Mouse (Mus musculus) ES-E14 (cell line): Measurements from ENCODE around the gene Hdac8. TPM values are rescaled to one million over a fixed set of nuclear protein-coding genes. Genes with fewer than 3 reads are reported as not detected.

Source experiments
- DNase-seq: peaks from one replicate; pipeline ENCODE4 v3.0.0-alpha.2; 2013; ENCODE audit warnings: low read depth, low spot score
- H3K27ac ChIP-seq: 2 replicates; pipeline ENCODE4 v1.5.1; 2012; ENCODE audit warnings: low read depth, mild to moderate bottlenecking, low read length, moderate library complexity, mixed read lengths; ENCODE audit not compliant: poor library complexity, insufficient read depth, severe bottlenecking
- H3K36me3 ChIP-seq: 2 replicates; pipeline ENCODE4 v1.6.1; 2012; ENCODE audit warnings: mild to moderate bottlenecking, low read length, moderate library complexity, mixed read lengths; ENCODE audit not compliant: control insufficient read depth, poor library complexity, insufficient read depth, severe bottlenecking
- H3K4me1 ChIP-seq, 2 experiments: fragments of 150-350 bp in 1 of 2; sonication (generic) in 1 of 2; 2 replicates each; pipeline ENCODE4 v1.6.1; 2012; ENCODE audit warnings: low read length in 2 of 2, mild to moderate bottlenecking in 1 of 2, mixed read lengths in 1 of 2; ENCODE audit not compliant: control insufficient read depth in 2 of 2, insufficient read depth in 2 of 2, poor library complexity in 1 of 2
- H3K4me3 ChIP-seq, 2 experiments: fragments of 150-350 bp in 1 of 2; sonication (generic) in 1 of 2; 2 replicates each; pipeline ENCODE4 v1.5.1; 2012; ENCODE audit warnings: low read length in 2 of 2, low read depth in 1 of 2, mild to moderate bottlenecking in 1 of 2, mixed read lengths in 1 of 2; ENCODE audit not compliant: insufficient read depth in 1 of 2, poor library complexity in 1 of 2, severe bottlenecking in 1 of 2
- H3K9ac ChIP-seq: 2 replicates; pipeline ENCODE4 v1.6.1; 2012; ENCODE audit warnings: low read depth, mild to moderate bottlenecking, low read length, mixed read lengths; ENCODE audit not compliant: poor library complexity, insufficient read depth, severe bottlenecking
- H3K9me3 ChIP-seq: fragments of 150-350 bp; sonication (generic); 2 replicates; pipeline ENCODE4 v1.6.1; 2012; ENCODE audit warnings: low read depth, mild to moderate bottlenecking, low read length; ENCODE audit not compliant: control insufficient read depth, insufficient read depth
- CHD2 ChIP-seq: IDR thresholded peaks from 2 replicates; pipeline ENCODE4 v1.6.1; 2014; ENCODE audit warnings: mild to moderate bottlenecking, low read depth, low read length, inconsistent platforms
- HCFC1 ChIP-seq: IDR thresholded peaks from 2 replicates; pipeline ENCODE4 v1.6.1; 2012; ENCODE audit warnings: low read length, inconsistent platforms, borderline replicate concordance; ENCODE audit not compliant: insufficient read depth
- MAFK ChIP-seq: IDR thresholded peaks from 2 replicates; pipeline ENCODE4 v1.6.1; 2014; ENCODE audit warnings: mild to moderate bottlenecking, low read depth, low read length, inconsistent platforms; ENCODE audit not compliant: insufficient read depth
- ZC3H11A ChIP-seq: IDR thresholded peaks from 2 replicates; pipeline ENCODE4 v1.6.1; 2012; ENCODE audit warnings: low read depth, mild to moderate bottlenecking, inconsistent platforms, low read length, borderline replicate concordance
- ZNF384 ChIP-seq: IDR thresholded peaks from 2 replicates; pipeline ENCODE4 v1.6.1; 2012; ENCODE audit warnings: low read depth, low read length, inconsistent platforms
- in situ Hi-C, 2 experiments: fragments of 600-800 bp; cut with MboI; formaldehyde crosslinking; loops; one replicate each; pipeline ENCODE4 v1.15.1; 2025; ENCODE audit warnings: low sequenced_read_pairs in 2 of 2, inconsistent platforms in 1 of 2; ENCODE audit not compliant: unreplicated experiment in 2 of 2
- total RNA-seq: library from RNA; depleted of rRNA; stranded (reverse); fragments of 300-350 nt; gene quantifications from 2 replicates; pipeline ENCODE4 v1.2.3, GENCODE M21; 2012; rRNA removed

The Hdac8 gene
- 4.0 and 4.4 TPM in 2 replicates for total RNA-seq

- Histone ChIP-seq H3K4me1 (no peaks in the 10 kb centered on the region), H3K36me3 (no peaks in the 10 kb centered on the region), H3K9me3 (no peaks in the 10 kb centered on the region), H3K27ac (no peak within 1 kb of the TSS), H3K4me3 (peak within 1 kb of the TSS; percentile 68), H3K9ac (peak within 1 kb of the TSS; percentile 76)
- TF ChIP-seq HCFC1, result peak; percentile 94
- no peak for TF ChIP-seq MAFK
- no peak for TF ChIP-seq CHD2
- no peak for TF ChIP-seq ZNF384
- in situ Hi-C loops, result no loop called here
- DNase-seq, result peak; percentile 38
Measured at GRCm38 (mm10) chrX:102504644-102505481, at the start of gene Hdac8. Hdac8 (minus strand) TSS chrX:102505359.

GRCm38 (mm10) chrX:102509205-102509604, 4.0 kb upstream of the Hdac8 start:
- Histone ChIP-seq H3K4me3 (no peak overlapping the region), H3K9me3 (no peaks in the 10 kb centered on the region), H3K4me1 (no peaks in the 10 kb centered on the region), H3K27ac (no peak overlapping the region), H3K36me3 (no peaks in the 10 kb centered on the region), H3K9ac (no peak overlapping the region)
- TF ChIP-seq ZC3H11A (no peak), MAFK (no peak), CHD2 (no peak), ZNF384 (no peak), HCFC1 (no peak)
- in situ Hi-C loops, result no loop called here
- no peak for DNase-seq

DNA sequence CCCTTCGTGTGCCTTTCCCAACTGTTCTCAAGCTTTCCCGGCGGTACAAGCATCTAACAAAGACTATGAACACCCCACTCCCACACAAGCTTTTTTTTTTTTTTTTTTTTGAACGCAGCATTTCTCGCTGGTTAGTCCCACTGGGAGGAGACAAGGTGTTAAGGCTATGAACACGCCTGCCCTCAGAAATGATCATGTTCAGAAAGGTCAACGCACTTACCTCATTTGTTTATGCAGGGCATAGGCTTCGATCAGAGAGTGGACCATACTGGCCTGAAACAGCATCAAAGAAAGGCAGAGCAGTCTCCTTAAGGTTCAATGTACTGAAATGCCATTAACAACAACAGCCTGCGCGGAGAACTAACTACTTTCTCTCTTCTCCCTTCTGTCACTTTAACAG, 980 bp downstream of the Hdac8 start:
- peak overlapping the region; percentile 38; the same call in 1 of the 2 replicates for H3K9ac ChIP-seq
- in situ Hi-C loops, result no loop called here
- no peak overlapping the region for H3K27ac ChIP-seq

DNA sequence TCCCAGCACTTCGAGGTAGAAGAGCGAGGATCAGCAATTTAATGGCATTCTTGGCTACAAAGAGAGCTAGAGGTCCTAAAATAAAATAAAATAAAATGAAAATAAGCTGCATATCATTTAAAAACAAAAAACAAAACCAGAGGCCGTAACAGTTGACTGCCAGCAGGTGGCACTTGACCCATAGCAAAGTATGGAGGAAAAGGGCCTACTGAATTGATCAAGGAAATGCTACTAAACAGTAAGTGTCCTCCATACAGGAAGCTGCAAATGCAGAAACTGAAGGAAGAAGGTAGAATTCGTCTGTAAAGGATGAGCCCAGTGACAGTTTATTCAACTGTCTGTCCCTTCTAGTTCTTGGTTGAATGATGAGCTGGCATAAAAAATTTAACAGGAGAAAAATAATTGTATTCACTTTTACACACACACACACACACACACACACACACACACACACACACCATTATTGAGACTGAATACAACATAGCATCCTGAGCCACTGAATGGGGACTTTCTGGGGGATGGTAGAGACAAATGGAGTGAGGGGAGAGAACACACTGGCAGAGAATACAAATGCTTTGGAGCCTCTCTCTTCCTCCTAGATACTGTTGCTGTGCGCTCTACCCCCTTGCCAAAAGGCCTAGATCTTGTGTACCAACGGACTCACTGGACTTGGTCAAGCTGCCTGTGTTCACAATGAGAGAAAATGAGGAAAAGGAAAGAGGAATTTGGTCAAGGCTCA, 11.0 kb downstream of the Hdac8 start:
- DNase-seq, result no peak

More for the DNA sequence above, 980 bp downstream of the Hdac8 start:
- Histone ChIP-seq H3K36me3 (no peaks in the 10 kb centered on the region), H3K9me3 (no peaks in the 10 kb centered on the region), H3K4me3 (peak overlapping the region; percentile 68), H3K4me1 (no peaks in the 10 kb centered on the region)
- no peak for DNase-seq
- TF ChIP-seq ZC3H11A, result no peak
- TF ChIP-seq HCFC1, result no peak
- TF ChIP-seq MAFK, result no peak
- no peak for TF ChIP-seq CHD2
- TF ChIP-seq ZNF384, result no peak

More for the DNA sequence above, 11.0 kb downstream of the Hdac8 start:
- Histone ChIP-seq H3K9ac (no peak overlapping the region), H3K9me3 (no peaks in the 10 kb centered on the region), H3K4me3 (no peak overlapping the region), H3K36me3 (no peaks in the 10 kb centered on the region), H3K27ac (no peak overlapping the region), H3K4me1 (no peaks in the 10 kb centered on the region)
- in situ Hi-C loops, result loop anchor here in 1 of 2 experiments (25.0 kb wide), 1 partner anchor 257 kb away; no protein-coding TSS in a partner anchor
- TF ChIP-seq ZC3H11A (0 out of 2 replicates have a peak, but pooled peaks have one; percentile 16), HCFC1 (no peak), CHD2 (no peak), ZNF384 (no peak)
